Mouse (Mus musculus) gonadal fat pad, adult 2 months (tissue): ENCODE measurements around the gene Actr3b. TPM values are rescaled to one million over a fixed set of nuclear protein-coding genes. Genes with fewer than 3 reads are reported as not detected.
"Not testable (repeated sequence)": the region's sequence is repeated elsewhere in the genome, so short reads cannot be mapped to it uniquely, and the experiment has no call there.

ENCODE experiments used
- DNase-seq: peaks from one replicate; pipeline ENCODE4 v3.0.0-alpha.2; 2012; ENCODE audit warnings: low read depth
- polyA plus RNA-seq: library from polyadenylated mRNA; depleted of rRNA; stranded (reverse); fragments of >200 nt; gene quantifications from 2 replicates; pipeline ENCODE4 v1.2.3, GENCODE M21; 2012; rRNA removed

The Actr3b gene
- polyA plus RNA-seq, result 3.5 and 4.3 TPM in 2 replicates

- DNase-seq, result no peak
These were observed at the start of gene Actr3b for GRCm38 (mm10) chr5:25759460-25760409. Gene Actr3b (plus strand): TSS chr5:25759997.

GRCm38 (mm10) chr5:25713001-25713706 is 46.6 kb upstream of the Actr3b start:
- DNase-seq, result not testable (repeated sequence)

GRCm38 (mm10) chr5:25719390-25719789 is 40.4 kb upstream of the Actr3b start:
- DNase-seq, result no peak

GRCm38 (mm10) chr5:25723016-25723415 is 36.8 kb upstream of the Actr3b start:
- DNase-seq, result no peak

- peak; percentile 76 for DNase-seq
These were observed 35.6 kb upstream of the Actr3b start for GRCm38 (mm10) chr5:25724134-25724675.

GRCm38 (mm10) chr5:25734318-25734717 is 25.5 kb upstream of the Actr3b start:
- no peak for DNase-seq

- no peak for DNase-seq
These were observed 23.9 kb upstream of the Actr3b start for GRCm38 (mm10) chr5:25735861-25736260.

GRCm38 (mm10) chr5:25738448-25738847 is 21.3 kb upstream of the Actr3b start:
- DNase-seq, result no peak

- DNase-seq, result not testable (repeated sequence)
These were observed 20.9 kb upstream of the Actr3b start for GRCm38 (mm10) chr5:25738902-25739301.

GRCm38 (mm10) chr5:25747904-25748303 is 11.9 kb upstream of the Actr3b start:
- no peak for DNase-seq

- no peak for DNase-seq
These were observed 11.2 kb upstream of the Actr3b start for GRCm38 (mm10) chr5:25748613-25749012.

- DNase-seq, result peak; percentile 52
These were observed 8.2 kb upstream of the Actr3b start for GRCm38 (mm10) chr5:25751552-25751951.

- no peak for DNase-seq
These were observed 6.9 kb upstream of the Actr3b start for GRCm38 (mm10) chr5:25752862-25753261.

GRCm38 (mm10) chr5:25753556-25754235 is 6.1 kb upstream of the Actr3b start:
- no peak for DNase-seq

GRCm38 (mm10) chr5:25754236-25754766 is 5.5 kb upstream of the Actr3b start:
- no peak for DNase-seq

- no peak for DNase-seq
These were observed 624 bp downstream of the Actr3b start for GRCm38 (mm10) chr5:25760410-25760832.

GRCm38 (mm10) chr5:25760871-25761270 is 1.1 kb downstream of the Actr3b start:
- no peak for DNase-seq

GRCm38 (mm10) chr5:25761850-25762249 is 2.1 kb downstream of the Actr3b start:
- DNase-seq, result no peak

GRCm38 (mm10) chr5:25769006-25769405 is 9.2 kb downstream of the Actr3b start:
- DNase-seq, result no peak

GRCm38 (mm10) chr5:25769406-25769805 is 9.6 kb downstream of the Actr3b start:
- no peak for DNase-seq

- DNase-seq, result no peak
These were observed 12.7 kb downstream of the Actr3b start for GRCm38 (mm10) chr5:25772456-25772855.
